Mouse (Mus musculus) gastrocnemius, adult 18-20 months (tissue): ENCODE data around the gene Akap9. TPM values are rescaled to one million over a fixed set of nuclear protein-coding genes. Genes with fewer than 3 reads are reported as not detected.
A peak's percentile ranks its signal among the peaks of the same experiment; 100 is the strongest.
"Not testable (repeated sequence)": the region's sequence is repeated elsewhere in the genome, so short reads cannot be mapped to it uniquely, and the experiment has no call there.

Source experiments
- DNase-seq: peaks from one replicate; pipeline ENCODE4 v3.0.0; 2021; ENCODE audit warnings: low spot score
- total RNA-seq, 2 experiments: library from RNA; stranded (reverse); gene quantifications; 2 replicates each; pipeline ENCODE4 v1.2.3; 2021

Gene Akap9
- total RNA-seq, 2 experiments from 2014 or later, result 39.9 to 50.6 TPM

DNA sequence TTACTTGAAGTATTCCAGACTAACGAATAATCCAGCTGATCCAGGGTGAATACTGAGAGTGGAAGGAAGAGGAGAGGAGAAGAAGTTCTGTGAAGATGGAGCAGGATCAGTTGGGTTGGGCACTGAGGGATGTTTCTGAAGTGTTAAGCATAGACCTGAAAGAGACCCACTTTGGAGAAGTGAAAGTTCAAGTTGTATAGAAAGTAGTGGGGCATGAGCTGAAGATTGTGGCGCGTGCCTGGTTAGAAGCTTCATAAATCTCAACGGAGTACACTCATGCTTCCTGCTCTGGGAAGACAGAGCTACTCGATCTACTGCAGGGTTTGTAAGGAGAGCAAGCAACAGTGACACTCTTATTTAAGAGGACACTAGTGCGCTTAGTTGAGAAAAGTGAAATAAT is 41.3 kb downstream of the Akap9 start:
- DNase-seq, result no peak

DNA sequence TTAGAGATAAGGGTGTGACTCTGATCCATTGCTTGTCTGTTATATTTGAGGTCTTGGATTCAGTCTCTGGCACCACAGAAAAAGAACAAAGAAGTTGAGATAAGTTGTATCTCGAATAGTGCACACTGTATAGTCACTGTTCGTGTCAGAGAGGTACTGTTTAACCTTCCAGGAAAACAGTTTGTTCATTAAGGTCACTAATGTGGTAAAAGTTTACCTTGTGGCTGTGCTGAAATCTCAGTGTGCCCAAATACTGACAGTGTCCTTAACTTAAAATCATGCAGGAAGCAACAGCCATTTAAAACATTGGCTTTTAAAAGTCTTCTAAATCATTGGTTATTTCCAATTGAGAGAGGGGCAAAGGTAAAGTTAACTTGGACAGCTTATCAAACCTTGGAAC is 43.1 kb downstream of the Akap9 start:
- DNase-seq, result no peak

DNA sequence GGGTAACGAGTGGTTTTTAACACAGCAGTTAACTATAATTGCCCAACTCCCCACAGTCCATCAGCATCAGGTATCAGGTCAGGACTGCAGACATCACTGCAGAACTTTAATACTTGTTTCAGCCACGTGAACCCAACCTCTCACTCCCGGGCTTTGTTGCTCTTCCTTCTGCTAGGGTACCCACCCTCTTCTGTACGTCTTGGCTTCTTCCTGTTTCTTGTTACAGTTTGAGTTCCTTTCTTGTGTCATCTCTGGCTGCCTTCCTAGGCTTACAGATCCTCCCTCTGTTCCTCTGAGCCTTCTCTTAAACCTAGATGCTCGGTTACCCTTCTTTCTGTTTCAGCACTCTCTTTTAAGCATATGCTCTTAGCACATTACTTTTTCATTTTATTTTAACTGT is 45.9 kb downstream of the Akap9 start:
- no peak for DNase-seq

DNA sequence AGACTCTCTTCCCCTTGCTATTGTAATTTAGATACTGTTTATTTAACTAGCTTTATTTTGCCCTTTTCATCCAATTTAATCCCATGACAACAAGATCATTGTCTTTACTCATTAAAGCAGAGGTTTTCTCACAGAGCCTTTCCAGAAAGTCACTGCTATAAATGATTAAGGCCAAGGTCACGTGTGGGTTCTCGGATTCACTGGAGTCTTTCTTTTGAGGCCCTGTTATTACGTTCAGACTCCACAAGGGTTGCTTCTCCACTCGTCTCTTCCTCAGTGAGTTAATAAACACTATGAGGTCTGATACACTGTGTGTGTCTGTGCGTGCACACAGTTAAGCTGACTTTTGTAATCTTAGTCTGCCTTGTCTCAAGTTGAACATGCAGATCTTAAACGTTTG is 47.0 kb downstream of the Akap9 start:
- no peak for DNase-seq

- peak; percentile 31 for DNase-seq
Measured at GRCm38 (mm10) chr5:3976111-3976510, 48.3 kb downstream of the Akap9 start.

- DNase-seq, result no peak
Measured at GRCm38 (mm10) chr5:3977904-3978303, 50.0 kb downstream of the Akap9 start.

- DNase-seq, result no peak
Measured at GRCm38 (mm10) chr5:3989608-3990007, 61.8 kb downstream of the Akap9 start.

- DNase-seq, result no peak
Measured at GRCm38 (mm10) chr5:3990499-3990898, 62.6 kb downstream of the Akap9 start.

DNA sequence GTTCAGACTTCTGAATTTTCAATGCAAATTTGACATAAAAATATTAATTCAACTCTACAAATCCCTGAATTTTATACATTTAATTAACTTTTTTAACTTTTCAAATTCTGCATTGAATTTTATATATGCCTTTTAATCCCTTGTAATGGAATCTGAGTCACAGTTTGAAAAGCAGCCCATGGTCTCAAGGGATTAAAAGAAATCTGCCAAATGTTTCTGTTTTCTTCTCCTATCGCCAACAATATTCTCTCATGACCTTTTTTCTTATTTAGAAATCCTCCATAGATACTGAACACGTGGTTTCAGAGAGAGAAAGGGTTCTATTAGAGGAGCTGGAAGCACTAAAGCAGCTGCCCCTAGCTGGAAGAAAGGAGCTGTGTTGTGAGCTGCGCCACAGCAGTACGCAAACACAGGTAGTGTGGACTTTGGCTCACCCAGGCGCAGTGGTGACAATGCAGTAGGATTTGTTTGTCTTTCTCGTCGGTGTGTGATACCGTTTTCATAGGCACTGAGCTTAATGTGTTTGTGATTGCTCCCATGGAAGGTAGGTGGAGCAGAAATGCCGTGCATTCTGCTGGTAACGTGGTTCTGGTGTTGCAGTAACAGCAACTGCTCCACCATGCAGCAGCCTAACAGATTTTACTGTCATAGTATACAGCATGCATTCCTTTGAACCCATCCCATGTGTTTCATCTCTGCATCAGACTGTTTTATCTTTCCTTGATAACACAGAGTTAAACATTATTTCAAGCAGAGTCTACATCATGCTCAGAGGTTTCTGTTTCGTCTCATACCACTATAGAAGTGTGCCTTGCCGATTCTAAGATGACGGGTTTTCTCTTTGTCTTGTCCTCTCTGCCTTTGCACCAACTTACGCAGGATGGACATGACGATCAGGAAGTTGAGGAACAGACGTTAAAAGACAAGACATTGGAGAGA is 76.9 kb downstream of the Akap9 start:
- no peak for DNase-seq

DNA sequence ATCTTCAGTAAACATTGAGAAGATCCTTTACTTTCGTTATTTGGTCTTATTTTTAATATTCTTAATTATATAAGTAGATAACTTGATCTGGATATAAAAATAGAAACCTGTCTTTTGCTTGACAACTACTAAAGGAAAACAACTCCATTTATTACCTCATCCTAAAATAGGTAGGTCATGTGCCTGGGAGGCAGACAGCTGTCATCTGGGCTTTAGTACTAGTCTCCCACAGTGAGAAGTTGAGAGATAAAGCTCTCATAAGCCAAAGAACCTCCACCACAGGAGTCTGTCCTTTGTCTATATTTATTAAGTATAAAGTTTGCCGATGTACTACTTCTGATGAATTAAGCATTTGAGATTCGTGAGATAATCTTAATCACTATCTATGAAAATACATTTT is 78.8 kb downstream of the Akap9 start:
- DNase-seq, result no peak

- DNase-seq, result no peak
Measured at GRCm38 (mm10) chr5:4008266-4008665, 80.4 kb downstream of the Akap9 start.

GRCm38 (mm10) chr5:4009540-4009939 is 81.7 kb downstream of the Akap9 start:
- no peak for DNase-seq

- DNase-seq, result not testable (repeated sequence)
Measured at GRCm38 (mm10) chr5:4017646-4018045, 89.8 kb downstream of the Akap9 start.

DNA sequence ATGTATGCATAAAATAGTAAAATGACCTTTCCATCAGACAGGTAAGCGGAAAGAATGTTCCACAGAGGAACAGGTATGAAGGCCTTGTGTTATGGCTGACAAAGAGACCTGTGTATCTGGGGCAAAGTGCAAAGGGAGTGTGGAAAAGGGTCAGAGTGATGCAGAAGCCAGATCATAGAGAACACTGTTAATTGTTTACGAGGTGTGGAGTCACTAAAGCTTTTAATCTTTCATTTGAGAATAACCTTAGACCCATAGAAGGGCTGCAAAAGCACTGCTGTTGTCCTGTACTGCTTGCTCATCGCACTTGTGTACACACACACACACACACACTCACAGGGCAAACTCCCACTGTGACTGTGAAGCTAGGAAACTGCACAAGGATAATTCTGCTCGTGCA is 91.5 kb downstream of the Akap9 start:
- DNase-seq, result no peak

DNA sequence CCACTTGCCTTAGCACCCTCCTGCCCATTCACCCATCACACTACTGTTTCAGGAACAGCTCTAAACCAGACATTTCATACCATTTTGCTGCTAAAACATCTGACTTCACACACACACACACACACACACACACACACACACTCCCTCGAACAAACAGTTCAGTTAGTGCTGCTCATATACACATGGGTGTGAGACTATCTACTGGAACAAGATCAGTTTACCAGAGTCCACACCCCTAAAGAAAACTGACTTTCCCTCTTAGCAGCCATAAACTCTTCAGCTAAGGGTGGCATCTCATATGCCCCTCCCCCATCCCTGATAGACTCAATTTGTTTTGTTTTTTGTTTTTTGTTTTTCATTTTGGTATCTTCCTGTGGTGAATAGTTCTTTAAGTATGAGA is 92.2 kb downstream of the Akap9 start:
- DNase-seq, result no peak

GRCm38 (mm10) chr5:4023186-4023585 is 95.3 kb downstream of the Akap9 start:
- DNase-seq, result peak; percentile 42

DNA sequence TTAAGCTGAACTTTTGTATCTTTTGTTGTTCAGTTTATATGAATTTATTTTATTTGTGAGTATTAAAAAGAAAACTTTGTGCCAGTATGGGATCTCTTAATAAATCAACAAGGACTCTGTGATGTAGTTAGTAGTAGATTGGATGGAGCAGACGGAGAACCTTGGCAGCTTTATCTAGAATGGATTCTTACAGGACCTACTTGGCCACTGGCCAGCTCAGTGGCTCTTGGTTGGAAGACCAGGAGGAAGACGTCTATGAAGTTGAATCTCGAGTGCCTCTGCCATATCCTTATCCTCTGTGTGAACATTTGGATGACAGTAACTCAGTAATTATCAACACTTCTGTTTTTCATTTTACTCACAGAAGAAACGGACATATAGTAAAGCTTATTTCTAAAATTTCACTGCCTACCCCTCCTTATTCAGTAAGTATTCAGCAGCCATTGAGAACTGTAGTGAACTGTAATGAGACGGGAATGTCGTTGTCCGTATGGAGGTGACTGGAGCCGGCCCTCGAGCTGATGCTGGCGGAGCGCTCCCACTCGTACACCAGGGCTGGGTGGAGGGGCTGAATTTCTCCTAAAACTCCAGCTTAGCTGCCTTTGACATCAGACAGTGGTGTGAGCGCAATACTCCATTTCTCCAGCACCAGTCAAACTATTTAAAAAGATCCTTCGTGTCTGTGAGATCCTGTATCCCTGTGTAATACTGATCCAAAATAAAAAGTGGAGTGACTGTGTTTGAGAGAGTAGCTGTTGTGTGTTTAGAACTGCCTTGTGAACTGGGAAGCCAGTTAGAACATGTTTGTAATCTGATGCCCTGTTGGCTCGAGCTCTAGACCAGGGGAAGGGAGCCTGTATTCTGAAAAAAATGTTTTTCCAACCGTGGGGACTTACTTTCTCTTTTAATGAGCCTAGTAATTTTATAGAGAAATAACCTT is 96.2 kb downstream of the Akap9 start:
- DNase-seq, result peak; percentile 66

DNA sequence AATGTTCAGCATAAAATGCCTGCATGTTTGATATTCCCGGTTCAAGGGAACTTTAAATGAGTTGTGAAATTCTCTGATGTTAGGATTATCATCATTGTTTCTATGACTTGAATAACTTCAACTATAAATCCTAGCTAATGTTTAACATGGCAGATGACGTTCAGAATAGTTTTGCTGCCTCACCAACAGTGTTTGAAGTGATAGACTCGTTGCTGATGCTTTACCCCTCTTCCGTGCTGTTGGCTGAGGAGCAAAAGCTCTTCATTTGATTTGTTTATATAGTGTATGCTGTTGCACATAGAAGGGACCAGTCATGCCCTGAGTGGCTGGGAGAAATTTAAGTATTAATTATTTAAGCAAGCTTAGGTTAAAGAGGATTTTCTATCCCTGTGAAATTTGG is 96.9 kb downstream of the Akap9 start:
- no peak for DNase-seq

DNA sequence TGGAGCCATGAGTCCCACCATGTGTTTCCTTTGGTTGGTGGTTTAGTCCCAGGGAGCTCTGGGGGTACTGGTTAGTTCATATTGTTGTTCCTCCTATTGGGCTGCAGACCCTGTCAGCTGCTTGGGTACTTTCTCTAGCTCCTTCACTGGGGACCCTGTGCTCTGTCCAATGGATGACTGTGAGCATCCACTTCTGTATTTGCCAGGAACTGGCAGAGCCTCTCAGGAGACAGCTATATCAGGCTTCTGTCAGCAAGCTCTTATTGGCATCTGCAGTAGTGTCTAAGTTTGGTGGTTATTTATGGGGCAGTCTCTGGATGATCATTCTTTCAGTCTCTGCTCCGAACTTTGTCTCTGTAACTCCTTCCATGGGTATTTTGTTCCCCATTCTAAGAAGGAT is 98.5 kb downstream of the Akap9 start:
- peak; percentile 41 for DNase-seq

DNA sequence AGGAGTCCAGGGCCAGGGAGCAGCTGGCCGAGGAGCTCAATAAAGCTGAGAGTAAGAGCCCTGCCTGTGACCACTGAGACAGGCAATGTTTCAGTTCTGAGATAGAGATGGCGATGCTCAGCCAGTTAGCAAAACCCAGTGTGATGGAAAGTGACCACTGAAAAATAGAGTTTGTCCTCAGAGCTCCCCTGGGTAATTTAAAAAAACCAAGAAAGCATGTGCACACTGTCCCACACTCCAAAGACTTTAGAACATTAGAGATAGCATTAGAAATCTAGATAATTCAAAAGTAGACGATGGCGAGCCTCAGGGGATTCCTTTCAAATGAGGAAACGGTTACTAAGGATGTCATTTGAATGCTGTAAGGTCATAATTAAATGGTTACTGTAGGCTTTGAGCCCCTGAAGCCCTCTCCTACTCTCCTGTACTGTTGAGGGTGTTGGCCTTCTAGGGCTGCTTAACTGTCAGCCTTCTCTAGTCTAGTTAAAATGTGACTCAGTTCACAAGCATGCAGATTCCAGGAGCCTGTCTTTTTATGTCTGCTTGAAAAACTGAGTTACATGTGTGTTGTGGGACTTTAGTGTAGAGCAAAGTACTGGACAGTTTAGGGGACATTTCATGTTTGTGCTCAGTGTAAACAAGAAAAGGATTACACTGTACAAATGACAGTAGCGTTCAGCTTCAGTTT is 100.8 kb downstream of the Akap9 start:
- no peak for DNase-seq

- no peak for DNase-seq
Measured at GRCm38 (mm10) chr5:4031846-4032245, 104.0 kb downstream of the Akap9 start.

DNA sequence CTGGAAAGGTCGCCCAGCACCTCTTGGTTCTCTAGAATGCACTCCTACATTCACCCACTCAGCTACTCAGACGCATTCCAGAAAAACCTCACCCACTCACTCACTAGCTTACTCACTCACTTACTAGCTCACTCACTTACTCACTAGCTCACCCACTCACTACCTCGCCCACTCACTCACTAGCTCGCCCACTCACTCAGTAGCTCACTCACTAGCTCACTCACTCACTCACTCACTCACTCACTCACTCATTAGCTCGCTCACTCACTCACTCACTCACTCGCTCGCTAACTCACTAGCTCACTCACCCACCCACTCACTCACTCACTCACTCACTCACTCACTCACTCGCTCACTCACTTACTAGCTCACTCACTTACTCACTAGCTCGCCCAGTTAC is 108.8 kb downstream of the Akap9 start:
- DNase-seq, result no peak
